Mouse (Mus musculus) heart, adult 18-20 months (tissue): ENCODE measurements around the gene Arhgap27. TPM values are rescaled to one million over a fixed set of nuclear protein-coding genes. Genes with fewer than 3 reads are reported as not detected.
A peak's percentile ranks its signal among the peaks of the same experiment; 100 is the strongest.
"Not testable (repeated sequence)": the region's sequence is repeated elsewhere in the genome, so short reads cannot be mapped to it uniquely, and the experiment has no call there.

Experiments
- DNase-seq, 2 experiments: peaks; one replicate each; pipeline ENCODE4 v3.0.0; 2021 to 2022; ENCODE audit warnings: mixed read lengths in 1 of 2
- total RNA-seq, 2 experiments: library from RNA; stranded (reverse); gene quantifications; 2 replicates each; pipeline ENCODE4 v1.2.3; 2021

The Arhgap27 gene
- total RNA-seq, 2 experiments from 2014 or later = 15.3 to 20.3 TPM

DNA sequence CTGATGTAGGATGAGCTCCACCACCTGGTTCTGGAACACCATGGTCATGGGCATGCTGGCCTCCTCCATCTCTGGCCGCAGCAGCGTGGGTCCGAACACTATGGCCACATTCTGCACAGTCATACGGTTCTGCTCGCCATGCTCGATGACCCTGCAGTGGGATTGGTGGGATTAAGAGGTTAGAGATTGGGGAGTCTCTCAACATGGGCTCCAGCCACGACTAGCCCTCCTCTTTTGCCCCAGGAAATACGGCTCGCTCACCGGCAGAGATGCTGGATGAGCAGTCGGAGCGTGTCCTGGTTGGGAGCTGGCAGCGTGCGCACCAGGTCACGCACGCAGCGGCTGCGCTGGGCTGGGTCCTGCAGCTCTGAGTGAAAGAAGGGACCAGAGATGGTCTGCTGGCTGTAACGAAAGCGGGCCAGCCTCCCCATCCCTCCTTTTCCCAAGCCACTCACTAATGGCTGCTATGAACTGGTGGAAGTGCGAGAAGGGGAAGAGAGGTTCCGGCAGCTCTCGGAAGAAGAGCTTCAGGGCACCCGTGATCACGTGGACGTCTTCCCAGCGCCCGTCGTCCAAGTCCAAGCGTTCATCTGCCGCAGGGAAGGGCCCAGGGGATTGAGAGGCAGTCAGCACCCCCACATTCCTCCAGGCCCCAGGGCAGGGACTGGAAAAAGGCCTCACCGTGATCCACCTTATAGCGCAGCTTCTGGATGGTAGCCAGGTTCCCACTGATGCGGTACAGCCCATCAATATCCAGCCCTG, 30.4 kb downstream of the Arhgap27 start:
- peak in 1 of 2 experiments; percentile 39 for DNase-seq

GRCm38 (mm10) chr11:103332186-103332889, 31.2 kb downstream of the Arhgap27 start:
- peak; percentile 87 for DNase-seq

DNA sequence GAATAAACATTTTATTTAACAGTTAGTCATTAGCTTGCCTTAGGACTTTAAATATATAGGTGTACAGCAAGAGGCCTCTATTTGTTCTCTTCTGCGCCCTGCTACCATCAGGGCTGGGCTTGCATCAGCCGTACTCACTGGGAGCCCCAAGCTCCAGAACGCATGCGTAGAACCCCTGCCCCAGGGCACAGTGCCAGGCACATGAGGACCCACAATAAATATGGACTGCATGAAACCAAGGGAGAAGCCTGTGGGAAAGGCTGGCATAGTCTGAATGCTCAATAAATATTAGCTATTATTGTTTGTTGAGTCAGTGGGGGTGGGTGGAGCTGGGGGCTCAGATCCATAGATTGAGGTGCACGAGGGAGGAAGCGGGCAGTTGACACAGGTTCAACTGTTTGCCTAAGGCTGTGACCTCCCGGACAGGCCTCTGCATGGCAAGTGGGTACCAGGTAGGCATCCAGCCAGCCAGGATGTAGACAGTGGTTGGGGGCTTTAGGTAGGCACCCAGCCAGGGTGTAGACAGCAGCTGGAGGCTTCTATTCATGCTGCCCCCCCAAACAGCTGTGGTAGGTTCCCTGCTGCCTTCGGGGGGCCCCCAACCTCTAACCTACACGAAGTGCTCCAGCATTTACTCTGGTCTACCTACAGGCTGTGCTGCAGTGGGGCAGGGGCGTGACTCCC, 31.8 kb downstream of the Arhgap27 start:
- no peak for DNase-seq

DNA sequence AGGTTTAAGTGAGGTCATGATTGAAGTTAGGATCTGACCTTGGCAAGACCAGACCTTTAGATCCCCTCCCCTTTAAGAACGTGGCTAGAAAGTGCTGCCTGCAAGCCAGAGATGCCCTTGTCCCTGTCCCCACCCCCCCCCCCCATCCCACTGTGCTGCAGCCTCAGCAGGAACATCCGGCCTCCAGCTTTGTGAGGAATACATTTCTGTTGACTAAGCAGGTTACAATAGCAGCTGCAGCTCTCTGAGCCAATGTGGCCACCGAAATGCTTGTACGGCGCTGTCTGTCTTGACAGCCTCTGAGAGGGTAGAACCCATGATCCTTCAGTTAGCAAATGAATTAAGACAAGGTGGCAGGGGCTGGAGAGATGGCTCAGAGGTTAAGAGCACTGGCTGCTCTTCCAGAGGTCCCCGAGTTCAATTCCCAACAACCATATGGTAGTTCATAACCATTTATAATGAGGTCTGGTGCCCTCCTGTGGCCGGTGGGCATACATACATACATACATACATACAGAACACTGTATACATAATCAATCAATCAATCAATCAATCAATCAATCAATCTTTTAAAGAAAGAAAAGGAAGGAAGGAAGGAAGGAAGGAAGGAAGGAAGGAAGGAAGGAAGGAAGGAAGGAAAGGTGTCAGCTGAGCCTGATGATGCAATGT, 32.7 kb downstream of the Arhgap27 start:
- no peak for DNase-seq

GRCm38 (mm10) chr11:103326950-103327349, 36.5 kb downstream of the Arhgap27 start:
- DNase-seq = peak; percentile 68 to 94

DNA sequence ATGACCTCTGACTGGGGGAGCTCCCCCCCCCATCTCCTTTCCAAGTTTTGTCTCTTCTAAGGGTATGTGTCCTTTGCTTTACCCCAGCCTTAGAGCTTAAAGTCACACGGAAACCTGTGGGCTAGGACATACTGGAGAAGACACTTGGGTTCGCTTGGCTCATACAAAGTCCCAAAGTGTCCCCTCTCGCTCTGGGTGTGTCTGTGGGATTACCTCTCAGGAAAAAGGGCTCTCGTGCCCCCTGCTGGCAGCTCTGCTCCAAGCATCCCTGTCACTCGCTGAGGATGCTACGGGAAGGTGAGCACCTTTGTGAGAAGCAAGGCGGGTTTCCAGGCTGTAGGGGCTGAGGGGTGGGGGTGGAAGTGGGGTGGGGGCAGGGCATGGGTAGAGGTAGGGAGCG, 38.3 kb downstream of the Arhgap27 start:
- DNase-seq = peak; percentile 64 to 87

DNA sequence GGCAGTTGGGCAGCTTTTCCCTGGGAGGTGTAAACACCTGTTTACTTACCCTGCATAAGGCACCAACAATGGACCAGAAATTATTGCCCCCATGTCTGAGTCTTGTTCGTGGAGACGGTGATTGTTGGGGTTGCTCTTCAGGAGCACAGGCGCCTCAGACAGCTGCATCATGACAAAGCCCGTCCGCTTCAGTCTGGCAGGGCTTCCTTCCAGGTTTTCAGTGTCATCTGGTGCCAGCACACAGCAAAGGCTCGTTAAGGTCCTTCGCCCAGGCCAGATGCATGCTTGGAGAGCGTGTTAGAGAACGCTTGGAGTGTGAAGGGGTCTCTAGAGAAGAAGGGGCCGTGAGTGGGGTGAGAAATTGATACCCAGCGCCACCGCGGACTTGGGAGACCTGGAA, 38.8 kb downstream of the Arhgap27 start:
- DNase-seq = no peak

DNA sequence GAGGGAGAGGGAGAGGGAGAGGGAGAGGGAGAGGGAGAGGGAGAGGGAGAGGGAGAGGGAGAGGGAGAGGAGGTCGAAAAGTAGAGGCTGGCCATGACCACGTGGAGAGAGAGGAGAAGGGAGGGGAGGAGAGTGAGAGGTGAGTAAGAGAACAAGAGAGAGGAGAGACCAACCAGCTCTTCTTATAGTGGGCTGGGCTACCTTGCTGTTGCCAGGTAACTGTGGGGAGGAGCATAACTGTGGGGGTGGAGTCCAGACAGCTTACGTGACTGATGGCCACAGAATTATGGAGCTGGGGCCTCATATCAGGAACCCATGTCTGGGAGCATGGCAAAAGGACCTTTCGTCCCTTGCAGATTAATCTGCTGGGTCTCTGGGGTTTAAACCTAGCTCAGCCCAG, 40.7 kb downstream of the Arhgap27 start:
- not testable (repeated sequence) for DNase-seq

GRCm38 (mm10) chr11:103320646-103321045, 42.8 kb downstream of the Arhgap27 start:
- no peak for DNase-seq

DNA sequence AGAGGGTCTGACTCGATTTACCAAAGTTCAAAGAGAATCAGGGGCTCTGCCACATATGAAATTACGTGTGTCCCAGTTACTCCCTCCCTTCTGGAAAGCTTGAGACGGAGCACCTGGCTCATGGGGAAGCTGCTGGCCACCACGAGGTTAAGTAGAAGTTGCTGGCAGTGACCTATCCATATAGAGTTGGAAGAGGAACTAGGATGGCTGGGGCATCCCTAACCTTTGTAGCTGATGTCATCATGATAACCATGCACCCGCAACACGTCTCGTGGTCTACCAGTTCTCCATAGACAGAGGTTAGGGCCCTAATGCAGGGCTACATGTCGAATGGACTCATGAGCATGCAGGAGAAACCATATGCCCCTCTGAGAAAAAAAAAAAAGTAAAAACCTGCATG, 43.3 kb downstream of the Arhgap27 start:
- DNase-seq = no peak

DNA sequence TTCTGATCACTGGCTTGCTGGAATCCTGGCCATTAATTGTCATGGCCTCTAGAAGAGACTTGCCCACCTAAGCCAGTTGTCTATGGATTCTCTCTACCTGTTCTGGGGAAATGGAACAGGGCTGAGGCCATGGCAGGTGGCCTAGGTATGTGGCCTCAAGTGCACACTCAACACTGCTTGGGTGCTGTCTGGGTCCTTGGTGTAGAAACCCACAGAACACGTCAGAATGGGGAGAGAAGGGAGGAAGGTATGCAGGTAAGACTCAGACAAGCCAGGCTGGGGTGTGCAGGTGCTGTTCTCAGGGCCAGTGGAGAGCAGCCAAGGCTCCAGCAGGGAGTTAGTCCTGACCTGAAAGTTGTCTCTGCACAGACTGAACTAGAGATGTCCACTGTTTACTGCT, 45.5 kb downstream of the Arhgap27 start:
- DNase-seq = no peak

- no peak for DNase-seq
Measured at GRCm38 (mm10) chr11:103315379-103315778, 48.1 kb downstream of the Arhgap27 start.

DNA sequence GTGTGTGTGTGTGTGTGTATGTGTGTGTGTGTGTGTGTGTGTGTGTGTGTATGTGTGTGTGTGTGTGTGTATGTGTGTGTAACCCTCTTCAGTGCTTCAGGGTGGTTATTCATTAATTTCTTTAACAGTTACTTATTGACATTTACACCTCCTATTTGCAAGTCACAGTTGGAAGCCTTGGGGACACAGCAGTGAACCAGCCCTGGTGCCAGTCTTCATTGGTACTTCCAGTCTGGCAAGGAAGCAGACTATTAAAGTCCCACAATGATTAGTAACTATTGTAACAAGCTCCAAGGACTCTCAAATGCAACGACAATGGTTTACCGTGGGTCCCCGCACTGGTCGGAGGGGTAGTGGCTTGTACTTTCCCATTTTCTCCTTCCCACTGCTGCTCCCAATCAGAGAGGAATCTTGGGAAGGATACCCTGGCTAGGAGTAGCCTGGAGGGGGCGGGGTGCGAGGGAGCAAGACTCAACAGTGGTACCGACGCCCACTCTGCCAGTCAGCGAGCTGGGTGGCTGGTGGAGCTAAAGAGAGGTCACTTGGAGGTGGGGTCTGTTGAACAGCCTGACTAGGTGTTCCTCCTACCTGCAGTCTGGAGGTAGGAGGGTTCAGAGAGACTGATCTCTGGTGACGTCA, 48.6 kb downstream of the Arhgap27 start:
- no peak for DNase-seq

- no peak for DNase-seq
Measured at GRCm38 (mm10) chr11:103313542-103313941, 50.0 kb downstream of the Arhgap27 start.

GRCm38 (mm10) chr11:103312655-103313255, 50.7 kb downstream of the Arhgap27 start:
- no peak for DNase-seq

- DNase-seq = peak; percentile 70
Measured at GRCm38 (mm10) chr11:103311960-103312611, 51.4 kb downstream of the Arhgap27 start.

DNA sequence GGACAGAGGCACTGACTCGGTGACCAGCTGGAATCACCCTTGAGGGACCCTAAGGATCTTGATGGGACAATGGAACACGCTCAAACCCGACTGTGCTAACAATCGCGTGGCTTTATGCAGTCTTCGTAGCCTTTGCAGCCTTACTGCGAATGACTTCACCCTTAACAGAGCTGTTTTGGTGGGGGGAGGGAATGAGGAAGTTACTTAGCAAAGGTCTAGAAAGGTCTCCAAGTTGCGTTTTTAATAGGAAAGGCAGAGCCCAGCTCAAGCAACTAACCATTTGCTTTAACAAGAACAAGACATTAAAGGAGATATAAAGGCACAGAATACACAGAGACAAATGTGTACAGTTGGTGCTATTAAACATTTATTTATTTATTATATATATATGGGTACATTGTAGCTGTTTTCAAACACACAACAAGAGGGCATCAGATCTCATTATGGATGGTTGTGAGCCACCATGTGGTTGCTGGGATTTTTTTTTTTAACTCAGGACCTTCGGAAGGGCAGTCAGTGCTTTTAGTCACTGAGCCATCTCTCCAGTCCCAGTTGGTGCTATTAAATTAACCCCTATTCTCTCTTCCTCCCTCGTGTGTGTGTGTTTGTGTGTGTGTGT, 53.4 kb downstream of the Arhgap27 start:
- no peak for DNase-seq

GRCm38 (mm10) chr11:103307910-103308309, 55.6 kb downstream of the Arhgap27 start:
- DNase-seq = peak; percentile 63 to 81

GRCm38 (mm10) chr11:103304525-103304924, 59.0 kb downstream of the Arhgap27 start:
- no peak for DNase-seq

DNA sequence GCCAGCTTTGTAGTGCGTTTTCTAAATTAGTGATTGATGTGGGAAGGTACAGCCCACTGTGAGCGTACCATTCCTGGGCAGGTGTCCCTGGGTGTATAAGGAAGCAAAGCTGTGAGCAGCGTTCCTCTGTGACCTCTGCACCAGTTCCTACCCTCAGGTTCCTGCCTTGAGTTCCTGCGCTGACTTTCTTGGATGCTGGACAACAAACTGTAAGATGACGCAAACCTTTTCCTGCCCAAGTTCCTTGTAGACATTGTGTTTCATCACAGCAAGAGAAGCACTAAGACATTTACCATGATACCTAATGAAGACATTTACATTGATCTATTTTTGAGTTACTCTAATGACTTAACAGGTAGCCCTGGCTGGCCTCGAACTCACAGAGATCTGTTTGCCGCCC, 68.7 kb downstream of the Arhgap27 start:
- DNase-seq = no peak

DNA sequence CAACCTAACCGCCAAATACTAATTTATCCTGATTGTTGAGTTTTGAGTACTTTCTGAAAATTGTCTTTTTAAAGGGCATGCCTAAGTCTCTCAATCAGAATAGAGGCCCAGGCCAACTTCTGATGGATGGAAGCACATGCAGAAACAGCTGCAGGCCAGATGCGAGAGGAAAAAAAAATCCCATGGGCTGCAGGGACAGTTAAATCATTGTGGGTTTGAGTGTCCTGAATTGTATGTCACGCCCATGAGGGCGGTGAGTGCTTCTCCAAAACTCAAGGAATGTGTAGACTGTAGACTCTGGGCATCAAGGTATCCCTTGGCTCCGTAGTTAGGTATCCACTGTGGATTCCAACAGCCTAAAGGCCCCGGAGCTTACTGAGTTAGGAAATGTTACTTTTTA, 69.4 kb downstream of the Arhgap27 start:
- peak; percentile 70 for DNase-seq
